Mouse (Mus musculus): ENCODE data around the gene Stim2. TPM values are rescaled to one million over a fixed set of nuclear protein-coding genes. Genes with fewer than 3 reads are reported as not detected.
A peak's percentile ranks its signal among the peaks of the same experiment; 100 is the strongest.

Stim2 gene
- polyA plus RNA-seq, 1 experiment, result 41.2 TPM

DNA sequence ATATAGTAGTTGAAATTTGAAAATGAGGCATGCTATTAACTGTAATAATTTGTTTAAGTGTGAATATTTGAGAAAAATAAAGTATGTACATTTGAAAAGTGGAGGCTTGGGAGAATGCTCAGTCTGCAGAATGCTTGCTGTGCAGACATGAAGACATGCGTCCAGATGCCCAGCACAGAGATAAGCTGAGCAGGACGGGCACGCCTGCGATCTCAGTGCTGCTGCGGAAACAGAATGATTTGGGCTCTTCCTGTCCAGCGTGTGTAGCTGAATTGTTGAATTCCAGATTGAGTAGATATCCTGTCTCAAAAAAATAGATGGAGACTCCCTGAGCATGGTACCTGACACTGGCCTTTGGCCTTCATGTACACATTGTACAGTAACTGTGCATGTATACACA, 58.0 kb downstream of the Stim2 start:
- TF ChIP-seq CTCF (IDR thresholded peaks at IDR 0.05; ENCODE audit: borderline replicate concordance, control insufficient read depth, extremely low read depth, insufficient read depth, low read length, poor library complexity), result no peak
- TF ChIP-seq POLR2A (IDR thresholded peaks at IDR 0.05; ENCODE audit: control insufficient read depth, extremely low read depth, insufficient read depth, low read length, poor library complexity), result no peak
- no peak for DNase-seq
- peaks cover 7% of the 10 kb centered on the region; the same call in 1 of the 2 replicates for H3K36me3 ChIP-seq (ENCODE audit: control insufficient read depth, insufficient read depth, low read length)
- no peak overlapping the region for H3K4me3 ChIP-seq (ENCODE audit: control insufficient read depth, insufficient read depth, low read length)
- H3K27ac ChIP-seq (ENCODE audit: control insufficient read depth, insufficient read depth, low read length), result no peak overlapping the region
- no peaks in the 10 kb centered on the region for H3K27me3 ChIP-seq (ENCODE audit: control insufficient read depth, insufficient read depth, low read length)
- H3K4me1 ChIP-seq (replicated peaks; ENCODE audit: control insufficient read depth, insufficient read depth, low read length), result no peaks in the 10 kb centered on the region
- 97% methylated on average over 6 of the region's 6 CpGs for WGBS

DNA sequence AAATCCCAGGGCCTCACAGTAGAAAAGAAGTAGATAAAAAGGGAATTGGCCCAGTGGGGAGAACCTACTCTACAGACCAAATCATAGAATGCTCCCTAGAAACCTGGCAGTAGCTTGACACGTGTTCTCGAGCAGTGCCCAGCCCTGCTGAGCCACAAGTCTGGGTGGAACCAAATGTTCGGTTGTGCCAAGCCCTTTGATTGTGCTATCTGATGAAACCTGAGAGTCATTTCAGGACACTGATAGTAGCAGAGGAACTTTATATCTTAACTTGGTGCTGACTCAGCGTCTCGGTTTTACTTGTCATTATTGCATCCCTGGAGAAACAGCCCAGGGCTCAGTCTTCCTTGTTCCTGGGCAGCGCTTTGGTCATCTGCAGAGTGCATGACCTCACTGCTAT, 61.7 kb downstream of the Stim2 start:
- Histone ChIP-seq H3K4me3 (ENCODE audit: control insufficient read depth, insufficient read depth, low read length) (no peak overlapping the region), H3K27me3 (ENCODE audit: control insufficient read depth, insufficient read depth, low read length) (no peaks in the 10 kb centered on the region), H3K36me3 (ENCODE audit: control insufficient read depth, insufficient read depth, low read length) (peaks cover 7% of the 10 kb centered on the region; the same call in 1 of the 2 replicates), H3K4me1 (replicated peaks; ENCODE audit: control insufficient read depth, insufficient read depth, low read length) (no peaks in the 10 kb centered on the region), H3K27ac (ENCODE audit: control insufficient read depth, insufficient read depth, low read length) (no peak overlapping the region)
- DNase-seq, result no peak
- TF ChIP-seq CTCF (IDR thresholded peaks at IDR 0.05; ENCODE audit: borderline replicate concordance, control insufficient read depth, extremely low read depth, insufficient read depth, low read length, poor library complexity) (no peak), POLR2A (IDR thresholded peaks at IDR 0.05; ENCODE audit: control insufficient read depth, extremely low read depth, insufficient read depth, low read length, poor library complexity) (no peak)
- WGBS, result 54% methylated on average over 6 of the region's 6 CpGs

DNA sequence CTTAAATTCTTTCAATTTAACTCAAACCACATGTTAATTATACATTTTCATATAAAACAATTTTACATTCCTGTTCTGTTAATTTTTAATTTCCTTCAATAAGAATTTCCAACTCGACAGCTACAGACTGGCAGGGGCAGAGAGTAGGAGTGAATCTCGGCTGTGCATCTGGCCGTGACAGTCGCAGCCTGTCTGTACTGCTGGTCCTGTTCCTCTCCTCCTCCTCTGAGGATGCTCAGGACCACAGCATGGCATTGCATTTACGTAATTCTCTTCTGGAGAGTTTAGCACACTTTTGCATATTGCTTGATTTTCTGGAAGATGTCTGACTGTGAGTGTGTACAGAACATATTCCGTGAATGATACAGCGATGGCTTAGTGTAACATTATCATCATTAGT, 63.8 kb downstream of the Stim2 start:
- 97% methylated on average over 7 of the region's 7 CpGs for WGBS
- peaks cover 7% of the 10 kb centered on the region; the same call in 1 of the 2 replicates for H3K36me3 ChIP-seq (ENCODE audit: control insufficient read depth, insufficient read depth, low read length)
- H3K4me3 ChIP-seq (ENCODE audit: control insufficient read depth, insufficient read depth, low read length), result no peak overlapping the region
- no peak for TF ChIP-seq CTCF (IDR thresholded peaks at IDR 0.05; ENCODE audit: borderline replicate concordance, control insufficient read depth, extremely low read depth, insufficient read depth, low read length, poor library complexity)
- TF ChIP-seq POLR2A (IDR thresholded peaks at IDR 0.05; ENCODE audit: control insufficient read depth, extremely low read depth, insufficient read depth, low read length, poor library complexity), result no peak
- no peak for DNase-seq
- H3K27ac ChIP-seq (ENCODE audit: control insufficient read depth, insufficient read depth, low read length), result no peak overlapping the region
- H3K27me3 ChIP-seq (ENCODE audit: control insufficient read depth, insufficient read depth, low read length), result no peaks in the 10 kb centered on the region
- peaks cover under 1% of the 10 kb centered on the region for H3K4me1 ChIP-seq (replicated peaks; ENCODE audit: control insufficient read depth, insufficient read depth, low read length)

DNA sequence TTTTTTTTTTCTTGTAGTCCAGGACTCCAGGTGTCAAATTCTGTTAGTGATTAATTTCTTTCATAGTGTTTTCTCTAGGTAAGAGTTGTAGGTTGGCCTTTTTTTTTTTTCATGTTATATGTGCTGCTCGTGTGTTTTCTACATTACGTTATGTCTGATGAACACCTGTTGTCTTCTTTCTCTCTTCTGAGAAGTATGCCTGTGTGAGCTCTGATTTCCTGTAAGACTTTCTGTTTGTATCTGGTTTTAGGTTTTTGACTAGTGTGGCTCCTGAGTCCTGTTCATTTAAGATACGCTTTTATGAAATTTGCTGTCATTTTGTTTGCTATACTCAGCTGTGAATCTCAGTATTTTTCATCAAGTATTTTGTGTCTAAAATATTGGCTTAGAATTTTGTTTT, 69.3 kb downstream of the Stim2 start:
- WGBS, result 14% methylated on average over 3 of the region's 3 CpGs
- TF ChIP-seq CTCF (IDR thresholded peaks at IDR 0.05; ENCODE audit: borderline replicate concordance, control insufficient read depth, extremely low read depth, insufficient read depth, low read length, poor library complexity) (no peak), POLR2A (IDR thresholded peaks at IDR 0.05; ENCODE audit: control insufficient read depth, extremely low read depth, insufficient read depth, low read length, poor library complexity) (no peak)
- H3K4me1 ChIP-seq (replicated peaks; ENCODE audit: control insufficient read depth, insufficient read depth, low read length), result peaks cover 3% of the 10 kb centered on the region
- peak overlapping the region; percentile 59; the same call in 1 of the 2 replicates for H3K27ac ChIP-seq (ENCODE audit: control insufficient read depth, insufficient read depth, low read length)
- no peak for DNase-seq
- no peaks in the 10 kb centered on the region for H3K27me3 ChIP-seq (ENCODE audit: control insufficient read depth, insufficient read depth, low read length)
- no peak overlapping the region for H3K4me3 ChIP-seq (ENCODE audit: control insufficient read depth, insufficient read depth, low read length)
- no peaks in the 10 kb centered on the region for H3K36me3 ChIP-seq (ENCODE audit: control insufficient read depth, insufficient read depth, low read length)

DNA sequence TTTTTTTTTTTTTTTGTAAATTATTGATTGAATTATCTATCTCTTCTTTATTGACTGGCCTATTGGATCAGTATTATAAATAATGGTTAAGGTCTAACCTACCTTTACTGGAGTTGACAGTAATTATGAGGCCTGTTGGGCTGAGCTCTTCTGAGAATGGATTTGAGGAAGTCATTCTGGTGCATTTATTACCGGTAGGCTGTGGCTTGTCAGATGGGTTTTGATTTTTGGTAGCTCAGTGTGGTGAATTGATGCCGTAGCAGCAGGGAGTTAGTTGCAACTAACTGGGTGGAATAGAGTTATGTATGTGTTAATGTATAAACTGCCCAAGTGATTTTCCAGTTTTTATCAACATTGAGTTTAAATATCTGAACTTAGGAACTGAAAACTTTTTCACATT, 72.2 kb downstream of the Stim2 start:
- H3K4me1 ChIP-seq (replicated peaks; ENCODE audit: control insufficient read depth, insufficient read depth, low read length), result peaks cover 3% of the 10 kb centered on the region
- no peak overlapping the region for H3K27ac ChIP-seq (ENCODE audit: control insufficient read depth, insufficient read depth, low read length)
- TF ChIP-seq POLR2A (IDR thresholded peaks at IDR 0.05; ENCODE audit: control insufficient read depth, extremely low read depth, insufficient read depth, low read length, poor library complexity) (no peak), CTCF (IDR thresholded peaks at IDR 0.05; ENCODE audit: borderline replicate concordance, control insufficient read depth, extremely low read depth, insufficient read depth, low read length, poor library complexity) (no peak)
- no peak overlapping the region for H3K4me3 ChIP-seq (ENCODE audit: control insufficient read depth, insufficient read depth, low read length)
- H3K36me3 ChIP-seq (ENCODE audit: control insufficient read depth, insufficient read depth, low read length), result peaks cover 4% of the 10 kb centered on the region; the same call in 1 of the 2 replicates
- DNase-seq, result no peak
- WGBS, result 34% methylated on average over 2 of the region's 2 CpGs
- no peaks in the 10 kb centered on the region for H3K27me3 ChIP-seq (ENCODE audit: control insufficient read depth, insufficient read depth, low read length)

DNA sequence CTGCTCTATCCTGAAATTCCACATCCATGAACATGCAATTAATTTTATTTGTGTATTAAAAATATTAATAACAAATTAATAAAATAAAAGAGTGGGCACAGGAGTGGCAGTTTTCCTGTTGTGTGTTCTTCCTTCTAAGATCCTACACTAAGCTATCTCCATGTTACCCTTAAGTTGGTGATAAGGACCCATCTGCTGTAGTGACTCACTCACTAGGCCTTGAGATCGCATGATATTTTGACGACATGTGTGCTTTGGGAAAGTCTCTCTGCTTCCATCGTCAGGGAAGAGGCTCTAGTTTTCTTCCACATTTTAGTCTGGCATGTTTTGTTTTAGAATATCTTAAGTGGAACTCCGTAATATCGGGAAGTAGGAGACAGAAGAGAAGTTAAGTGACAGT, 73.0 kb downstream of the Stim2 start:
- H3K4me3 ChIP-seq (ENCODE audit: control insufficient read depth, insufficient read depth, low read length), result no peak overlapping the region
- H3K27ac ChIP-seq (ENCODE audit: control insufficient read depth, insufficient read depth, low read length), result no peak overlapping the region
- H3K4me1 ChIP-seq (replicated peaks; ENCODE audit: control insufficient read depth, insufficient read depth, low read length), result peaks cover 3% of the 10 kb centered on the region
- no peak for DNase-seq
- TF ChIP-seq CTCF (IDR thresholded peaks at IDR 0.05; ENCODE audit: borderline replicate concordance, control insufficient read depth, extremely low read depth, insufficient read depth, low read length, poor library complexity), result no peak
- no peak for TF ChIP-seq POLR2A (IDR thresholded peaks at IDR 0.05; ENCODE audit: control insufficient read depth, extremely low read depth, insufficient read depth, low read length, poor library complexity)
- WGBS, result 92% methylated on average over 5 of the region's 5 CpGs
- no peaks in the 10 kb centered on the region for H3K27me3 ChIP-seq (ENCODE audit: control insufficient read depth, insufficient read depth, low read length)
- peaks cover 4% of the 10 kb centered on the region; the same call in 1 of the 2 replicates for H3K36me3 ChIP-seq (ENCODE audit: control insufficient read depth, insufficient read depth, low read length)

DNA sequence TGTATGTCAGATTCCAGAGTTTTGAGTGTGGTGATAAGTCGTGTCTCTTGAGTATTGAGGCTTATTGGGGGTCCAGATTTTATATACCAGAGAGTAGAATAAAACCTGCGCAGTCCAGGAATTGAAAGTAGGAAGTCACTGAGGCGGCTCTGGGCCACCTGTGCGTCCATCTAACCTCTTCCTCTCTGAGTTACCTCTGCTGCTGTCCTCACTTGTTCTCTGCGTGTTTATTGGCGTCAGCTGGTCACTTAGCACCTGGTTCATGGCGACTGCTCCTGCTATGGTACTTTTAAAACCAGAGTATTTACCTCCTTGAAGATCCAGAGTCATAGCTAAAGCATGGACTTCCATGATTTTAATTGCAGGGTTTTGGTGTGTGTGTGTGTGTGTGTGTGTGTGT, 73.4 kb downstream of the Stim2 start:
- WGBS, result 79% methylated on average over 7 of the region's 7 CpGs
- no peak for DNase-seq
- no peak for TF ChIP-seq CTCF (IDR thresholded peaks at IDR 0.05; ENCODE audit: borderline replicate concordance, control insufficient read depth, extremely low read depth, insufficient read depth, low read length, poor library complexity)
- no peak for TF ChIP-seq POLR2A (IDR thresholded peaks at IDR 0.05; ENCODE audit: control insufficient read depth, extremely low read depth, insufficient read depth, low read length, poor library complexity)
- peaks cover 3% of the 10 kb centered on the region for H3K4me1 ChIP-seq (replicated peaks; ENCODE audit: control insufficient read depth, insufficient read depth, low read length)
- H3K27ac ChIP-seq (ENCODE audit: control insufficient read depth, insufficient read depth, low read length), result no peak overlapping the region
- H3K36me3 ChIP-seq (ENCODE audit: control insufficient read depth, insufficient read depth, low read length), result peaks cover 4% of the 10 kb centered on the region; the same call in 1 of the 2 replicates
- no peaks in the 10 kb centered on the region for H3K27me3 ChIP-seq (ENCODE audit: control insufficient read depth, insufficient read depth, low read length)
- no peak overlapping the region for H3K4me3 ChIP-seq (ENCODE audit: control insufficient read depth, insufficient read depth, low read length)

All from thymus, adult 2 months (tissue).